Mouse (Mus musculus) stomach, embryonic 14.5 days (tissue): ENCODE results near the gene Sesn2. TPM values are rescaled to one million over a fixed set of nuclear protein-coding genes. Genes with fewer than 3 reads are reported as not detected.

Source experiments
- ATAC-seq: fragments of 200-750 bp; cut with Nextera tagmentation; 2 replicates; pipeline ENCODE4 v1.8.0; 2017; ENCODE audit warnings: low read depth, moderate TSS enrichment; ENCODE audit not compliant: insufficient number of reproducible peaks, insufficient read depth, low FRiP score
- H3K27ac ChIP-seq: fragments of 300-500 bp; sonication (generic); 2 replicates; pipeline ENCODE4 v1.5.1; 2014; ENCODE audit warnings: mild to moderate bottlenecking, low read length, moderate library complexity, mixed read lengths
- H3K27me3 ChIP-seq: fragments of 300-500 bp; sonication (generic); 2 replicates; pipeline ENCODE4 v1.6.1; 2014; ENCODE audit warnings: low read length, control low read depth, mixed read lengths; ENCODE audit not compliant: control insufficient read depth, insufficient read depth
- H3K36me3 ChIP-seq: fragments of 300-500 bp; sonication (generic); 2 replicates; pipeline ENCODE4 v1.6.1; 2014; ENCODE audit warnings: mild to moderate bottlenecking, control low read depth, low read length, moderate library complexity, mixed read lengths; ENCODE audit not compliant: control insufficient read depth, insufficient read depth
- H3K4me1 ChIP-seq: fragments of 300-500 bp; sonication (generic); 2 replicates; pipeline ENCODE4 v1.6.1; 2014; ENCODE audit warnings: low read length, control low read depth, mixed read lengths; ENCODE audit not compliant: control insufficient read depth, insufficient read depth
- H3K4me2 ChIP-seq: fragments of 300-500 bp; sonication (generic); replicated peaks from 2 replicates; pipeline ENCODE4 v1.6.1; 2014; ENCODE audit warnings: low read depth, low read length, control low read depth
- H3K4me3 ChIP-seq: fragments of 300-500 bp; sonication (generic); 2 replicates; pipeline ENCODE4 v1.5.1; 2014; ENCODE audit warnings: low read depth, low read length, control low read depth
- H3K9ac ChIP-seq: fragments of 300-500 bp; sonication (generic); replicated peaks from 2 replicates; pipeline ENCODE4 v1.6.1; 2014; ENCODE audit warnings: low read depth, mild to moderate bottlenecking, control low read depth, low read length, moderate library complexity, mixed read lengths
- H3K9me3 ChIP-seq: fragments of 300-500 bp; sonication (generic); 2 replicates; pipeline ENCODE4 v1.6.1; 2016; ENCODE audit warnings: low read depth, low read length, control low read depth; ENCODE audit not compliant: control insufficient read depth
- WGBS: fragments of 180-500 bp; shearing (Covaris S2); extraction: QIAGEN DNeasy Blood & Tissue Kit; methylation state at CpG from one replicate; pipeline ENCODE4 v1.1.7; 2014; 5-methylcytosine and 5-hydroxymethylcytosine counted together
- polyA plus RNA-seq: library from polyadenylated mRNA; unstranded; fragments of >200 nt; fragmentation: Nextera tagmentation; extraction: Ambion mirVana; gene quantifications from 2 replicates; pipeline ENCODE4 v1.2.1, GENCODE M21; 2014

Sesn2 gene
- polyA plus RNA-seq, 1 experiment from 2014 or later = 9.6 TPM

DNA sequence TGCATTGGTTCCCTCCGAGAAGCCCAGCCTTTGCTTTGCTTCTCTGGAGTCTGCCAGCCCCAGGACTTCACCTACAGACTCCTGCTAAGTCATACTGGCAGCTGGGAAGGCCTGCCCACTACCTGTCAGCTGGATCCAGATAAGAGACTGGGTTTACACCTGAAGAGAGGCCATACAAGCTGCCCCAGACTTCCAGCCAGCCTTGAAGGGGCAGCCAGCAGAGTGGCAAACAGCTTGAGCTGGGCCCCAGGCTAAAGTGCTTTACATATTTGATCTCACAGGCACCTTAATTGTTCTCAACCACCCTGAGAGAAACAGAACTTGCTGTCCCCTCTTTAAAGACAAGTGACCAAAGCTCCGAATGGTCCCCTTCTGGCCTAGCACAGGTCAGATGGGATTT is 3.1 kb downstream of the Sesn2 start:
- H3K27me3 ChIP-seq = no peaks in the 10 kb centered on the region
- no peak for ATAC-seq
- H3K27ac ChIP-seq = no peak overlapping the region
- no peak overlapping the region for H3K4me2 ChIP-seq
- H3K4me1 ChIP-seq = peaks cover 2% of the 10 kb centered on the region; the same call in 1 of the 2 replicates
- H3K4me3 ChIP-seq = no peak overlapping the region
- H3K9ac ChIP-seq = 0 out of 2 replicates have a peak overlapping the region, but pooled peaks have one; percentile 2
- H3K36me3 ChIP-seq = no peaks in the 10 kb centered on the region
- WGBS = 51% methylated on average over 2 of the region's 2 CpGs
- no peaks in the 10 kb centered on the region for H3K9me3 ChIP-seq

DNA sequence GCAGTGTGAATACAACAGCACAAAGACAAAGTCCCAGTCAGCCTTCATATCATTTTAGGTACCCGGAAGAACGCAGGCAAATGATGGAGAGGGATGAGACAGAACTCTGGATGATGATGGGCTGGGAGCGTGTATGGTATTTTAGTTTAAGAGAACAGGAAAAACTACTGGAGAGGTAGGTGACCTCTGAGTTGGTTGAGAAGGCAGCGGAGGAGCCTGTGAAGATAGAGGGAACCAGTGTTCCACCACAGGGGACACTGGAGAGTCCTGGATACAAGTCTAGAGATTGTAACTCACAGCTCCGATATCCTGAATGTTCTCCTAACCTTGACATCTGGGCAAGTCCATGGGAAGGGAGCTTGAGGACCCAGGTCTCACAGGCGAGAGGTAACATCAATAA is 4.1 kb downstream of the Sesn2 start:
- Histone ChIP-seq H3K27ac (no peak overlapping the region), H3K9me3 (no peaks in the 10 kb centered on the region), H3K36me3 (no peaks in the 10 kb centered on the region), H3K4me2 (no peak overlapping the region), H3K9ac (no peak overlapping the region), H3K4me1 (peaks cover 2% of the 10 kb centered on the region; the same call in 1 of the 2 replicates), H3K4me3 (no peak overlapping the region), H3K27me3 (no peaks in the 10 kb centered on the region)
- WGBS = 79% methylated on average over 6 of the region's 6 CpGs
- no peak for ATAC-seq

DNA sequence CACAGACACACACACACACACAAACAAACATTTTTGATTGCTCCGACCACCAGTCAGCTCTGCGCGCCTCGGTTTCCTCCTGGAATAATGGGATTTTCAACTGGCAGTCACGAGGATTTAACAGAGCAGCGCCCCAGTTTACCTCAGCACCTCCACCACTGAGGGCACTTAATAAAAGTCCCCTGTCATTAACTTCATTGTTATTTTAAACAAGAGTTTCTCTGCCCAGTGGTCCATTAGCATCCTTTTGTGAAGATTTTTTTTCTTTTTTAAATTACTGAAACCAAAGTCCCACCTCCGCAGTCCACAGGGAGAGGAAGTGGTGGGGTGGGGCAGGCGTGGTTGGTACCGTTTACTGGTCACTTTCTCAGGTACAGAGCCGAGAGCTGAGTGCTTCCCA is 4.5 kb downstream of the Sesn2 start:
- Histone ChIP-seq H3K36me3 (no peaks in the 10 kb centered on the region), H3K27me3 (no peaks in the 10 kb centered on the region), H3K4me2 (no peak overlapping the region), H3K27ac (no peak overlapping the region), H3K9ac (no peak overlapping the region), H3K4me3 (no peak overlapping the region), H3K4me1 (peaks cover 2% of the 10 kb centered on the region; the same call in 1 of the 2 replicates), H3K9me3 (no peaks in the 10 kb centered on the region)
- WGBS = 49% methylated on average over 10 of the region's 10 CpGs
- no peak for ATAC-seq

DNA sequence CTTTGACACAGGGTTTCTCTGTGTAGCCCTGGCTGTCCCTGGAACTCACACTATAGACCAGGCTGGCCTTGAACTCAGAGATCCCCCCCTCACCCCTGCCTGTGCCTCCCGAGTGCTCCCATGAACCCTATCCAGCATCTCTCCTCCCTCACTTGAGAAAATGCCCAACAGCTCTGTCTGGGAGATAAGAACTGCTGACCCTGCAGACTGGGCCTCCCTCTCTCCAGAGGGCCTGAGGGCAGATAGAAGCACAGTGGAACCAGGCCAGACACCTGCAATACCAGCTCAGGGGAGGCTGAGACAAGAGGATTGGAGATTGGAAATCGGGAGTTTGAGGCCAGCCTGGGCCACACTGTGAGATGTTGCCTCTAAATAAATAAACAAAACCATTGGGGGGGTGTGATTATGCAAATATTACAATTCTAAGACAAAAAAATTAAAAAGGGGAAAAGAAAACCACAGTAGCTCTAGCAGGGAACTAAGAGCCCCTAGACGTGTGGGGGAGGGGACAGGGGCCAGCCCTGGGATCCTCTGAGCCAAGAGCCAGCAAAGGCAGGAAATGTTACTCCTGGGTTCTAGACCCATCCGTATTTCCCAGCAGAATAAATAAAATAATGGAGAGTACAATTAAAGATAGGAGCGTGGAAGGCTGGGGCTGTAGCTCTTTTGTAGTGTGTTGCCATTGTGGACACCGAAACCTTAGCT is 5.1 kb downstream of the Sesn2 start:
- H3K4me1 ChIP-seq = no peaks in the 10 kb centered on the region
- no peak overlapping the region for H3K4me2 ChIP-seq
- 66% methylated on average over 6 of the region's 6 CpGs for WGBS
- no peaks in the 10 kb centered on the region for H3K9me3 ChIP-seq
- H3K36me3 ChIP-seq = no peaks in the 10 kb centered on the region
- no peak overlapping the region for H3K9ac ChIP-seq
- H3K4me3 ChIP-seq = no peak overlapping the region
- H3K27ac ChIP-seq = no peak overlapping the region
- no peak for ATAC-seq
- H3K27me3 ChIP-seq = no peaks in the 10 kb centered on the region

DNA sequence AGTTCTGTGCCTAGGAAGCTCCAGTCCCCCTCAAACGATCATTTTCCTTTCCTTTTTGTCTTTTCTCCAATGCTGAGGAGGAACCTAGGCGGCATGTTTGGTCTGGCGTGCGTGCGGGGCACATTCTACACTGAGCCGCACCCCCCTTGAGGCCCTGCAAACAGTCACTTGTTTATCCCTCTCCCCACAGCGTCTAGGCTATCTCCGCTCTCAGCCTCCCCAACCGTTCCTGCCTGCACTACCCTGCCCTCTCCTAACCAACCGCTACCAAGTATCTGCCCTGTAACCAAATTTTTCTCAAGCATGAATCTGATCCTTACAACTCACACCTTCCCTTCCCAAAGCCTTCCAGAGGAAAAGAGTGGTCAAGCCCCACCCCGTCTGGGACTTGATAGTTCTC is 7.0 kb downstream of the Sesn2 start:
- H3K27me3 ChIP-seq = no peaks in the 10 kb centered on the region
- no peak for ATAC-seq

DNA sequence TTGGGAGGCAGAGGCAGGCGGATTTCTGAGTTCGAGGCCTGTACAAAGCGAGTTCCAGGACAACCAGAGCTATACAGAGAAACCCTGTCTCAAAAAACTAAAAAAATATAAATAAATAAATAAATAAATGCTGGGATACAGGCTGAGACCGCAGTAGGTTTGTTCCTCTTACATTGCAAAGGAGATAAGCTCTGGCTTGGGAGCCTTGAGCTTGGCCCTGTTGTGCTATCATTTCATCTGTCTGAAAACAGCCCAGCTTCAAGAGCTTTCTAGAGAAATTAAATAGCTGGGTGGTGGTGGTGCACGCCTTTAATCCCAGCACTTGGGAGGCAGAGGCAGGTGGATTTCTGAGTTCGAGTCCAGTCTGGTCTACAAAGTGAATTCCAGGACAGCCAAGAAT is 8.7 kb downstream of the Sesn2 start:
- H3K4me3 ChIP-seq = no peak overlapping the region
- H3K36me3 ChIP-seq = peaks cover 9% of the 10 kb centered on the region; the same call in 1 of the 2 replicates
- H3K4me2 ChIP-seq = no peak overlapping the region
- H3K27me3 ChIP-seq = no peaks in the 10 kb centered on the region
- no peak for ATAC-seq
- H3K4me1 ChIP-seq = no peaks in the 10 kb centered on the region
- H3K27ac ChIP-seq = no peak overlapping the region
- WGBS = 92% methylated on average over 6 of the region's 6 CpGs
- H3K9ac ChIP-seq = no peak overlapping the region
- H3K9me3 ChIP-seq = no peaks in the 10 kb centered on the region

More for the DNA sequence above, 7.0 kb downstream of the Sesn2 start:
- H3K4me1 ChIP-seq = no peaks in the 10 kb centered on the region
- no peak overlapping the region for H3K9ac ChIP-seq
- no peak overlapping the region for H3K4me2 ChIP-seq
- 65% methylated on average over 11 of the region's 11 CpGs for WGBS
- H3K27ac ChIP-seq = no peak overlapping the region
- no peaks in the 10 kb centered on the region for H3K9me3 ChIP-seq
- no peak overlapping the region for H3K4me3 ChIP-seq
- H3K36me3 ChIP-seq = peaks cover 3% of the 10 kb centered on the region; the same call in 1 of the 2 replicates

DNA sequence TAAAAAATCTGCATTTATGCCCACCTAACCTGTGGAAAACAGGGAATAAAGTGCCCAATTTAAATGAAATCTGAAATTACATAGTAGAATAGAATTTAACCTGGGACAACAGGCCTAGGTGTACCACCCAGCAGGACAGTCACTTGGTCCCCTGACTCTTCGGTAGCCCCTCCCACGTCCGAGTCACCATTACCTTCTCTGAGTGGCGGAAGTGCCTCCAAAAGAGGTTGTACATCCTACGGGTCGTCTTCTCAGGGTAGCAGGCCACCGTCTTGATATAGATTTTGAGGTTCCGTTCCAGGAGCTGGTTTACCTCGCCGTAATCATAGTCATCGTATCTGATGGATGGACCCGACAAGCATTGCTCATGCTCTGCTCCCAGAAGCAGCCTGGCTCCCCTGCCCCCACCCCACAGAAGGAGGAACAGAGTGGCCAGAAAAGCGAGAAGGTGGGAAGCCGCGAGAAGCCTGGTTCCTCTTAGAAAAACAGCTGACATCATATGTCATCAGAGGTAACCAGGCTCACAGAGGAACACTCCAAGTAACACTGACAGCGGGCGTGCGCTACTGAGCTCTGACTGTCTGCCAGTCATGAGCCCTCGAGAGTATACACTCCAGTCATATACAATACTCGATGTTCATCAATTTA is 15.9 kb downstream of the Sesn2 start:
- Histone ChIP-seq H3K9ac (no peak overlapping the region), H3K4me2 (no peak overlapping the region), H3K36me3 (peaks cover 28% of the 10 kb centered on the region; the same call in 1 of the 2 replicates), H3K4me1 (no peaks in the 10 kb centered on the region), H3K27ac (no peak overlapping the region), H3K4me3 (no peak overlapping the region), H3K27me3 (no peaks in the 10 kb centered on the region), H3K9me3 (no peaks in the 10 kb centered on the region)
- ATAC-seq = no peak
- WGBS = 84% methylated on average over 20 of the region's 20 CpGs

DNA sequence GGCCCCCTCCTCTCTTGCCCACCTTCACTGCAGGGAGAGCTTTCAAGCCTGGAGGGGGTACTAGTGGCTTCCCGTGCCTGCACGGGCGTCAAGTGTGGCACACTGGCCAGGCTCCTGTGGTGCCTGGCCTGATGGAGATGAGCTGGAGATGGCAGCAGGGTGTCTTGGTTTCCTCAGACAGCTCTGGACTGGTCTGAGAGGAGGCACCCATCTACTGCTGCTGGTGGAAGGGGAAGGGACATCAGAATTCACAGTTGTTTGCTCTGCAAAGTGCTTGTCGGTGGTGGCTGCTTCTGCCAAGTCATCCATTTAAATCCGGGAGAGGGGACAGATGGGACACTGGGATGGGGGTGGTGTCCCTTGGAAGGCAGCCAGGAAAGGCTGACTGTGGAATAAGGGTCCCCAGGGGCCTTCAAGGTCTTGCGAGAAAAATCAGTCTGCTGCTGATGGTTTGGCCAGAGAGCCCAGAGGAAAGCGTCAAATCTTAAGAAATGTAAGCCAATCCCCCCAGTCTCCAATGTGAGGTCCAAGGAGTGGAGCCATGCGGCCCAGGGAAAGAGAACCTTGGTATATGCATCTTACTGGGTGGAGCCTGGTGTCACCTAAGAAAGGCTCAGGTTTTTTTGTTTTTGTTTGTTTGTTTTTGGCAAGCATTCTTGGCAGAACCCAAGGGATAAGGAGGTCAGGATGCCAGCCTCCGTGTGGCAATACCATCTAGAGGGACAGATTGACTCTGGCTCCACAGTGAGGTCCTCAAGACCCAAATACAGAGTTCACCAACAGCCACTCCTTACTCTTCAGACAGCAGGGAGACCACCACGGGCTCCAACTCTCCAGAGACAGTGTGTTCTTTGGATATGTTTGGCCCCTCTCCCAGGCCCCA is 17.9 kb downstream of the Sesn2 start:
- no peak overlapping the region for H3K4me3 ChIP-seq
- no peaks in the 10 kb centered on the region for H3K27me3 ChIP-seq
- 64% methylated on average over 10 of the region's 10 CpGs for WGBS
- H3K4me2 ChIP-seq = no peak overlapping the region
- H3K36me3 ChIP-seq = peaks cover 25% of the 10 kb centered on the region; the same call in 1 of the 2 replicates
- no peaks in the 10 kb centered on the region for H3K4me1 ChIP-seq
- ATAC-seq = no peak
- H3K9me3 ChIP-seq = no peaks in the 10 kb centered on the region
- H3K27ac ChIP-seq = no peak overlapping the region
- no peak overlapping the region for H3K9ac ChIP-seq
